Mouse (Mus musculus) splenic B cell, adult 2 months (primary cell): ENCODE results near the gene Bhmt.

Experiments
- DNase-seq: peaks from one replicate; pipeline ENCODE4 v3.0.0-alpha.2; 2011; ENCODE audit warnings: low read depth, low spot score
- H3K27me3 ChIP-seq: 2 replicates; pipeline ENCODE4 v1.6.1; 2012; ENCODE audit warnings: mild to moderate bottlenecking, low read length, moderate library complexity, mixed read lengths; ENCODE audit not compliant: control insufficient read depth, poor library complexity, insufficient read depth, severe bottlenecking
- H3K36me3 ChIP-seq: 2 replicates; pipeline ENCODE4 v1.6.1; 2012; ENCODE audit warnings: mild to moderate bottlenecking, low read length, moderate library complexity, mixed read lengths; ENCODE audit not compliant: control insufficient read depth, poor library complexity, insufficient read depth, severe bottlenecking

Bhmt gene

DNA sequence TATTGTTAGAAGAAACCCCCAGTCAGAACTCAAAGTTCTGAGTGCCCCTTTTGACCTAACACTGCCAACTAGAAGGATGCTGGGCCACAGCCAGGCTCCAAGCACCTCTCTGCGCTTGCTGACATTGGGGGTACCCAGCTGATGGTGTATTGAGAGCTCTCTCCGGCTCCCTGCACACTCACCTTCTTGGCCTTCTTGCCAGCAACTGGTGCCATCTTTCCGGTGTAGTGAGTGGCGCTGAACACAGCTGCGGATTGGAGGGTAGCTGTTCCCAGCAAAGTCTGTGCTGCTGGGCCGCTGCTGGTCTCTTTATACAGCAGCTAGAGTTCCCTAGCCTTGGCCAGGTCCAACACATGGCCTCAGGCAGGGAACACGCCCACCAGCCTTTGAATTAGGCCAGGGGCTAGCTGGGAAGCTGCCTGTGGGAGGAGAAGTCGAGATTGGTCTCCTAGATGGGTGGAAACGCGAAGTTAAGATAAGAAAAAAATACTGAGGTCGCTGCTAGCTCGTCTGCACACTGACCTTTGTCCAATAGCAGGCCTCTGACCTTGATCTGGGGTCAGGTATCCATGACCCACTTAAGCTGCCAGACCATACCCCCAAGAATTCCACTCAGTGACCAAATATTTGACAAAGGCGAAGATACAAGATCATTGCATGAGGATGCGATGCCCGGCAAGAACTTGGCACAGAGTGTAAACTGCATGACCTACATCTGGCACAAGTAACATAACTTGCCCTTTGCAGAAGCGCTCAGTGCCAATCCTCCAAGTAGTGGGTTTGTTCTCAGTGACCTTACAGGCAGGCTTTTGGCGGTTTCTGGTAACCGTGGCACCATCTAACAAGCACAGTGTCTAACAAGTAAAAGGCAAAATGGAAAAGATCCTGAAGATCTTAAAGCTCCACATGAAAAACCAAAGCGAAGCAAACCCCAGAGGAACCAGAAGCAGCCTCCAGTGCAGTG, at the start of gene Bhmt:
Gene Bhmt (minus strand): TSS at position 680 of the 964 bp plus-strand sequence.
- DNase-seq, result no peak
- no peaks in the 10 kb centered on the region for H3K36me3 ChIP-seq
- no peaks in the 10 kb centered on the region for H3K27me3 ChIP-seq

DNA sequence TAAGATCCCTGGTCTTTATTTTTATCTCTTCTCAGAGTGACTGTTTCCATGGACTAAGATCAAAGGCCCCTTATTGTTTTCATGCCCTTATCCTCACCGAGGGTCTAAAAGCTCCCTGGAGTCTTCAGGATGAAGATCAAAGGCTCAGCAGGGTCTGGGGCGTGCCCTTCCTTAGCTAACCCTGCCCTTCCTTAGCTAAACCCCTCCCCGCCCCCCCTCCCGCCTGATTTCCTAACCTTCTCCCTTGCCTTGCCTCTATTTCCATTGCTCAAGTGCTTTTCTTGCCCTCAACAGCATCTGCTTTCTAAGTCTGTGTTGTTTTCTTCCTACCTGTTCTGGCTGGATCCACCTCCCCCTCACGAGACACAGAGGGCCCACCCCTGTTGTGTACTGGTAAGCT, 49.6 kb upstream of the Bhmt start:
- no peak for DNase-seq
- H3K27me3 ChIP-seq, result no peaks in the 10 kb centered on the region
- H3K36me3 ChIP-seq, result no peaks in the 10 kb centered on the region

DNA sequence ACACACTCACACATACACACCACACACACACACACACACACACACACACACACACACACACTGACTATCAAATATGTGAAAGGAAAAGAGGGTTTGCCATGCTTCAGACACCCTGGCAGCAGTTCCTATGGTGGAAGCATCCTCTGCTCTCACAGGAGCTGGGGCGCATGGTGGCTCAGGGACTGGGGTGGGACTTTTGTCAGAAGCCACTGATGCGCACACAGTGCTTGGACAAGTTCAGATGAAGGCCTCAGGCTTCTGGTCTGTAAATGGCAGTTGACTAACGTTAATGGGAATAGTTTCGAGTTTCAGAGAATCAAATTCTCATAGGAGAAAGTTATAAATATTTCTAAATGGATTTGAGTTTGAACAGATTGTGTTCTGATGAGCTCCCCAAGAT, 47.5 kb upstream of the Bhmt start:
- H3K27me3 ChIP-seq, result no peaks in the 10 kb centered on the region
- H3K36me3 ChIP-seq, result no peaks in the 10 kb centered on the region
- no peak for DNase-seq

DNA sequence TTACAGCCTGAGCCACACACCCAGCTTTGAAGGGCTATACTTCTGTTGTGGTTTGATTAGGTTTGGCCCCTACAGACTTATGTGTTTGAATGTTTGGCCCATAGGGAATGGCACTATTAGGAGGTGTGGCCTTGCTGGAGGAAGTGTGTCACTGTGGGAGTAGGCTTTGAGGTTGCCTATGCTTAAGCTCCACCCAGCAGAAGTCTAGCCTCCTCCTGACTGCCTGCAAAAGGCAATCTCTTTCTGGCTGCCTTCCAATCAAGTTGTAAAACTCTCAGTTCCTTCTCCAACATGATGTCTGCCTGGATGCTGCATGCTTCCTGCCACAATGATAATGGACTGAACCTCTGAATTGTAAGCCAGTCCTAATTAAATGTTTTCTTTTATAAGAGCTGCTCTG, 45.6 kb upstream of the Bhmt start:
- no peak for DNase-seq
- Histone ChIP-seq H3K36me3 (no peaks in the 10 kb centered on the region), H3K27me3 (no peaks in the 10 kb centered on the region)

DNA sequence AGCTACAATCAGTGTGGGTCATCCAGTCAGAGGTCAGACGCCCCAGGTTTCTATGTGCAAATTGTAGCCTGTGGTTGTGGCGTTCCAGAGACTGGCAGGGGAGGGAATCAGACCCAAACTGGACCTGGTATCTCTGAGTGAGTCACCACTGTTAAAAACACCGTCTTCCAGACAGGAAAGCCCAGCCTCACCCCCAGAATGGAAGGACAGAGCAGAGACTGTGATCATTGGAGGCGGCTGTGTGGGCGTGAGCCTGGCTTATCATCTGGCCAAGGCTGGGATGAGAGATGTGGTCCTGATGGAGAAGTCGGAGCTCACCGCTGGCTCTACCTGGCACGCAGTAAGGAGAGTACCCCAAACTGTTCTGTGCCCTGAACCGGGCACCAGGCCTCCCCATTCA, 39.1 kb upstream of the Bhmt start:
- Histone ChIP-seq H3K27me3 (no peaks in the 10 kb centered on the region), H3K36me3 (no peaks in the 10 kb centered on the region)
- DNase-seq, result no peak

DNA sequence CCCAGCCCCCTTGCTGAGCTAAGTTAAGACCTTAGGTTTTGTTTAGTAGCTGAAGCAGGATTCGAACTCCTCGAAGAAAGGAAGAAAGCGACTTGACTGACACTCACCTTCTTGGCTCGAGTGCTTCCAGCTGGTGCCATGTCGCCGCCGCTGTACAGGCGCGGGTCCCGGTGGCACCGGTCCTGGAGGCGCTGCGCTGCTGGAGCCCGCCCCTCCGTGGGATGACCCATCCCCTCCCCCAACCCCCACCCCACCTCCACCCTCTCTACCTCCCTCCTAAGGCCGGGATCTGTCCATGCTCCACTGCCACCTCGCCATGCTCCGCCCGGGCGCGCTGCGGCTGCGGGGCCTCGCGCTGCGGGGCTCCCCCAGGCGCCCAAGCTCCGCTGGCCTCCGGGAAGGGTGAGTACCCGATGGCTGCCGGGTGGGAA, 36.4 kb upstream of the Bhmt start, which contains the start of the genes Bhmt2 and Dmgdh:
Gene Bhmt2 (minus strand): TSS at position 172 of the 431 bp plus-strand sequence.
Gene Dmgdh (plus strand): TSS at position 303 of the 431 bp plus-strand sequence.
- DNase-seq, result no peak
- no peaks in the 10 kb centered on the region for H3K36me3 ChIP-seq
- no peaks in the 10 kb centered on the region for H3K27me3 ChIP-seq

DNA sequence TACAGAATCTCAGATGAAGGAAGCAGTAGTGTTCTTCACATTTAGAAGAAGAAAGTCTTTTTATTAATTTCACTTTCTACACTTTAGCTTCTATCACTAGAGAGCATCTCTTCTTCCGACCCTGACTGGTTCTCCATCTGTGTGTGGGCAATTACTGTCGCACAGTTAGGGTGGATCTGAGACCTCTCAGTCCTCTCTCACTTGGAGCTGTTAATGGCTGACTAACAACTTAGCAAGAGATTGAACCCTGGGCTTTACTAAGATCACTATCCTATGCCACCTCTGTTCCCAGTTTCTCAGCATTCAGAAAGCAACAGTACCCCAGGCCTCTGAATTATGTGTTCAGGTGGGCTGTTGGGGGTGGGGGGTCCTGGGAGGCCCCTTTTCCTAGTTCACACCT, 35.5 kb upstream of the Bhmt start:
- Histone ChIP-seq H3K36me3 (no peaks in the 10 kb centered on the region), H3K27me3 (no peaks in the 10 kb centered on the region)
- DNase-seq, result no peak

DNA sequence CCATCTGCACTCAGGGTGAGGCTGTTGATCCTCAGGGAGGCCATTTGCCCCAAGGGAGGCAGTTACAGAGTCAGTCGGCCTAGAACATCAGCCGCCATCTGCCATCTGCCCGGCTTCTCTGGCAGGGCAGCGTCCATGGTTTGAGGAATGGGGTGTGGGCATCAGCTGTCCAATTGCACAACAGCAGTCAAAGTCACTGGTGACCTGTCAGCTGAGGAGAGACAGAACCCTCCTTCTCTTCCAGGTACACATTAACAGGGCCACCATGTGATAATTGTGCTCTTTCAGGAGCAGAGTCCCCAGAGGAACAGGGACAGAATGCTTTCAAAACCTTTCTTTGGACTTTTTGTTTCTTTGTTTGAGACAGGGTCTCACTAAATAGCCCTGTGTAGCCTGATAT, 34.6 kb upstream of the Bhmt start:
- DNase-seq, result no peak
- H3K27me3 ChIP-seq, result no peaks in the 10 kb centered on the region
- H3K36me3 ChIP-seq, result no peaks in the 10 kb centered on the region

DNA sequence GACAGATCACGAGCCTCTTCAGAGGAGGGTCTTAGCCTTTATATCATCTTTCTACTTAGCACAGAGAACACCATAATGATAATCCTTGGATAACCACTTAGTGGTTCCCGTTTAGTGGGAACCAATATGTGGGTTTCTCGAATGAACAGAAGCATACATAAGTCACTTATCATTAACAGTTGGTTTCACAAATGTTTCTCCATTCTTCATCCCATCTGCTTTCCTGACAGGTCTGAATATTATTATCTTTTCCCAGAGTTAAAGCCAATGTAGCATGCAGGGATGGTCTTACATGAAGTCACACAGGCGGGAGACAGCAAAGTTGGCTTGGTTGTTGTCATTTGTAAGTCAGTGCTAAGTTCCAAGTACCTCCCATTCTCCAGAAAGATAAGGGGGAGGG, 29.8 kb upstream of the Bhmt start:
- Histone ChIP-seq H3K36me3 (no peaks in the 10 kb centered on the region), H3K27me3 (no peaks in the 10 kb centered on the region)
- no peak for DNase-seq

DNA sequence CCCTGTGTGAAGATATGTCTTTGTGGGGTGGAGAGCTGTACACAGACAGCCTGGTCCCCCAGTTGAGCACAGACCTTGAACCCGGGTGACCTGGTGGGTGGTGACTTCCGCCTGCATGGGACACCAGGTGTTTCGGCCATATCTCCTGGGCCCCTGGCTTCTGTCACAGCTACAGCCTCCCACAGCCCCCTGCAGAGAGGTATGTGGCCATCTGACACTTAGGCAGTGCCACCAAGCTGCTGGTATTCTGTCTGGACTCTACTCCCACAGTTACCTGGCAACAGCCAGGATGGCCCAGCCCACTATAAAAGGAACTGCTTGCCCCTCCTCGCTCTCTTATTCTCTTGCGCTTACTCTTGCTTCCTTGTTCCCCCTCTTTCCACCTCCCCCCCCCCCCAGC, 20.2 kb upstream of the Bhmt start:
- H3K27me3 ChIP-seq, result no peaks in the 10 kb centered on the region
- no peaks in the 10 kb centered on the region for H3K36me3 ChIP-seq
- DNase-seq, result no peak

DNA sequence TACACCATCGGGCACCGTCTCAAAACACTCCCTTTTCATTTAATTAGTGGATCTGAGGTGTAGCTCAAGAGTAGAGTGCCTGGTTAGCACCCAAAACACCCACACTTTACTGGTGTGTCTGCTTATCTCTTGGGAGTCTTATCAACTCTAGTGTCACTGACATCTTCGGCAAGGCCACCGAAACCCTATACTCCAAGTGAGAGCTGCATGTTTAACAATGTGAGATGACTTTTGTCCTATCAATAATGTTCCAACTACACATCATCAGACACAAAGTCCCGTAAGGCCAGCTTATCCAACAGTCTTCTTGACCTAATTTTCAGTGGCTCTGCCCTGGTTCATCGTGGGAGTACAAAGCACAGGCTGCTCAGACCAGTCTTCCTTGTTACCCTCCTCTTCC, 15.6 kb upstream of the Bhmt start:
- no peak for DNase-seq

DNA sequence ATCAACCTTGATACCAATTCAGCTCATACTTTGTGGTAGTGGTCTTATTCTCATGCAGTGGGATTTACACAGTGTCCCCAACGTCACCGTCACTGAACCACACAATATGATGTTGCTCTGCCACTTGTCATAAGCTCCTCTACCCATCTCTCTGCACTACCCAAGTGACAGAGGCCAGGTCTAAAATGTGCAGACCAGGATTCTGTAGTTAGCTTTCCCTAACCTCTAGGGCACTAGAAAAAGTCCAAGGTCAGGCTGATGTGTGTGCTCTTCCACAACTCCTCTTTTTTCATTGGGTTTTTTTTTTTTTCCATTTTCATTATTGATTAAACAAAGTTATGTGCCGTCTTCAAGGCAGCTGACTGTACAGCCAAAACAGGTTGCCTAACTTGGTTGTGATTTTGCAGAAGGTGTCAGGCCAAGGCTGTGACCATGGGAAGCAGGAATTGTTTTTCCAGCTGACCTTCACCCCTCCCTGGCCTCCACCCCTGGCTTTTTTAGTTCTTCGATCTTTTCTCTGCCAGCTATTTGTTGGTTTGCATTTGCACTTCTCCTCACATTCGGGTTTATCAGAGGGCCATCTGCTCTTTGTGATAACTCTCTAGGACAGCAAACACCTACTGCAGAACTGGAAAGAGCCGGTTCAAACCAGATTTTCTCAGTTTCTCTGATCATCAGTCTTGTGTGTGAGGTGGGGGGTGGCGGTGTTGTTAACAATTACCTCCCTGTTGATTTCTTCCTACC, 10.8 kb upstream of the Bhmt start:
- DNase-seq, result no peak
- Histone ChIP-seq H3K27me3 (no peaks in the 10 kb centered on the region; the same call in 1 of the 2 replicates), H3K36me3 (no peaks in the 10 kb centered on the region)

More for the DNA sequence above, 15.6 kb upstream of the Bhmt start:
- Histone ChIP-seq H3K36me3 (no peaks in the 10 kb centered on the region), H3K27me3 (no peaks in the 10 kb centered on the region; the same call in 1 of the 2 replicates)

DNA sequence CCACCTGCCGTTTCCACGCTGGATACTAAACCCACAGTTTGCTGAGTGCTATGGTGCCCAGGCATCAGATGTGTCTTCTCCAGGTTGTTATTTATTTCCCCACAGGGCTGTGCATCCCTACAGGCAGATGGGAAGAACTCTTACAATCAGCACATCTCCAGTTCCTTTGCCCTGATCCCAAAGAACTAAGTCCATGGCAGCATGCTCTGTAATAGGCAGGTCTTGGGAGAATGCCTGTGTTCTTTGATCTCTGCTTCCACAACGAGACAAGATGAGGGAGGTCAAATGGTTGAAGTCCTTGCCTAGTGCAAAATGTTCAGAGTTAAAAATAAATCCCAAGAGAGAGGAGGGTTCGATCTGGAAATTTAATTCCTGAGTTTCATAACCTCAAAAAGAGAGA, 1.9 kb upstream of the Bhmt start:
- DNase-seq, result no peak
- H3K27me3 ChIP-seq, result no peaks in the 10 kb centered on the region

DNA sequence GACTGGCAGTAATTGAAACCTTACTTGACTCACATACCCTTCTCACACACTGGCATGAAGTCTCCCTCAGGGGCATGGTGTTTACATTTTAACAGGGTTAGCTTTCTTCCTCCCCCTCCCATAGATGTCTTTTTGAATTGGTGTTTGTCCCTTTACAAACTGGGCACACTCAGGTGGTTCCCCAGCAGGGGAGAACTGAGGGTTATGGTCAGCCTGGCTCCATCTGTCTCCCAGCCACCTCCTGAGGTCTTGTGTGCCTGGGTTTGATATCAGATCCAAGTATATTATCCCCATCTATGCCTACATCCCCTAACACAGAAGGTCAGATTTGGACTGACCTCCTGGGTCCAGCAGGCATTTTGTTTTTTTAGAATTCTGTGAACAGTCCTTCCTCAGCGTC, 1.2 kb downstream of the Bhmt start:
- DNase-seq, result no peak
- Histone ChIP-seq H3K27me3 (no peaks in the 10 kb centered on the region), H3K36me3 (no peaks in the 10 kb centered on the region)

More for the DNA sequence above, 1.9 kb upstream of the Bhmt start:
- H3K36me3 ChIP-seq, result no peaks in the 10 kb centered on the region

DNA sequence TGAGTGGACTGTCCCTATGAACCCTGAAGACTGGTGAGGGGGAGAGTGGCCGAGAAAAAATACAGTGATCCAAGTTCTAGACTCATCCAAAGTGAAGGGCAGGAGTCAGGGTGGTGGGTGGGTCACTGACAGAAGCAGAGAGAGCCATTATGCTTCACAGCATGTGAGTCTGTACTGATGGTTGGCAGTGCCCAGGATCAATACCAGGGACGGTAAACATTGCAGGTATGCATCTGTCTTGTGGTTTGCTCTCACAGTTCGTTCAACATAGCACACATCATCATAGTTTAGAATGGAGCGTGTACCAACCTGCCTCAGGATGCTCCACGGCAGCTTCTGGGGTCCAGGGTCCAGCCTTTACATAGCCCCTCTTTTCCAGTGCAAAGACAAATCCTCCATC, 4.8 kb downstream of the Bhmt start:
- H3K27me3 ChIP-seq, result no peaks in the 10 kb centered on the region
- no peaks in the 10 kb centered on the region for H3K36me3 ChIP-seq
- no peak for DNase-seq
